Mouse (Mus musculus) heart, embryonic 11.5 days (tissue): ENCODE results near the gene Prdx6. TPM values are rescaled to one million over a fixed set of nuclear protein-coding genes. Genes with fewer than 3 reads are reported as not detected.

Experiments used
- ATAC-seq: fragments of 200-750 bp; cut with Nextera tagmentation; replicated peaks from 2 replicates; pipeline ENCODE4 v1.8.0; 2017; ENCODE audit warnings: moderate library complexity; ENCODE audit not compliant: insufficient number of reproducible peaks, low FRiP score, low TSS enrichment
- H3K27ac ChIP-seq: fragments of 300-500 bp; sonication (generic); 2 replicates; pipeline ENCODE4 v1.5.1; 2014; ENCODE audit warnings: mild to moderate bottlenecking, low read depth, low read length
- H3K27me3 ChIP-seq: fragments of 300-500 bp; sonication (generic); 2 replicates; pipeline ENCODE4 v1.6.1; 2014; ENCODE audit warnings: mild to moderate bottlenecking, low read length, mixed read lengths; ENCODE audit not compliant: control insufficient read depth, insufficient read depth
- H3K36me3 ChIP-seq: fragments of 300-500 bp; sonication (generic); 2 replicates; pipeline ENCODE4 v1.6.1; 2014; ENCODE audit warnings: mild to moderate bottlenecking, low read length, moderate library complexity, mixed read lengths; ENCODE audit not compliant: control insufficient read depth, insufficient read depth
- H3K4me1 ChIP-seq: fragments of 300-500 bp; sonication (generic); 2 replicates; pipeline ENCODE4 v1.6.1; 2014; ENCODE audit warnings: low read length; ENCODE audit not compliant: control insufficient read depth, insufficient read depth
- H3K4me2 ChIP-seq: fragments of 300-500 bp; sonication (generic); 2 replicates; pipeline ENCODE4 v1.6.1; 2014; ENCODE audit warnings: mild to moderate bottlenecking, moderate library complexity
- H3K4me3 ChIP-seq: fragments of 300-500 bp; sonication (generic); 2 replicates; pipeline ENCODE4 v1.5.1; 2014; ENCODE audit warnings: low read depth, low read length
- H3K9ac ChIP-seq: fragments of 300-500 bp; sonication (generic); 2 replicates; pipeline ENCODE4 v1.6.1; 2014; ENCODE audit warnings: mild to moderate bottlenecking, low read depth, low read length, moderate library complexity
- H3K9me3 ChIP-seq: fragments of 300-500 bp; sonication (generic); replicated peaks from 2 replicates; pipeline ENCODE4 v1.6.1; 2016; ENCODE audit warnings: low read length; ENCODE audit not compliant: control insufficient read depth
- WGBS: fragments of 180-500 bp; shearing (Covaris S2); extraction: QIAGEN DNeasy Blood & Tissue Kit; methylation state at CpG from one replicate; pipeline ENCODE4 v1.1.7; 2014; ENCODE audit not compliant: insufficient replicate concordance; 5-methylcytosine and 5-hydroxymethylcytosine counted together
- polyA plus RNA-seq: library from polyadenylated mRNA; unstranded; fragments of >200 nt; fragmentation: Nextera tagmentation; extraction: Ambion mirVana; gene quantifications from 2 replicates; pipeline ENCODE4 v1.2.1, GENCODE M21; 2014

Prdx6 gene
- polyA plus RNA-seq, 1 experiment from 2014 or later, result 446 TPM

DNA sequence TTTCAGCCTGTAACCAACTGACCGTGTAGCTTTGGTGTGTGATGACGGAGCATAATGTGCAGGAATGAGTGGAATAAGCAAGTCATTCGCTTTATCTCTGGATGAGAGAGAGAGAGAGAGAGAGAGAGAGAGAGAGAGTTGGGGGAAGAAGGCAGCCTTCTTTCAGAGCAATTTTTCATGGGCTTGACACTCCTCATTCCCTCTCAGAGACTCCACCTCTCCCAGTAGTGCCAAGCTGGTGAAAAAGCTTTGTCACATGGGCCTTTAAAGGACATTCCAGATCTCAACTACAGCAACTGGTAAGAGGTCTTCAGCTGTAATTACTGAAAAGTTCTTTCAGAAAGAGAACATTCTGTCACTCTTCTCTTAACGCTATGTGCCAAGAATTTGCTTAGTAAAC, 18.3 kb upstream of the Prdx6 start:
- 63% methylated on average over 4 of the region's 4 CpGs for WGBS
- Histone ChIP-seq H3K4me3 (no peak overlapping the region), H3K27ac (no peak overlapping the region), H3K4me1 (no peaks in the 10 kb centered on the region), H3K9me3 (no peaks in the 10 kb centered on the region), H3K4me2 (no peak overlapping the region), H3K36me3 (no peaks in the 10 kb centered on the region), H3K9ac (no peak overlapping the region), H3K27me3 (no peaks in the 10 kb centered on the region)
- no peak; the same call in 1 of the 2 replicates for ATAC-seq

DNA sequence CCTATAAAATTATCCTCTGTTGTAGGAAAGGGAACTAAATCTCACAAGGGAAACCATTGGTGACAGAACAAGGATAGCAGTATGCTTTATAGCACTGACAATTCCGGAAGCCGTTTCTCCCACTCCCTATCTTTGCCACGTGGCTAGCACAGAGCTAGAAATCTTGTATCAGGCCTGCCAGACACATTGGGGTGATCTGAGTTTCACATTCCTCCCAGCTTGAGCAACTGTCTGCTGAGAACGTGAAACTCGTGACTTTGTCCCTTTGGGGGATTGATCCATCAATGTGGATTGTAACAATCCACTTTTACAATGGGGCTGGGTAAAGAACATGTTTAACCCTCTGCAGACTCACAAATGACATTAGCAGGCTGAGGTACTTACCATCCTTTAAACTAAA, 17.9 kb upstream of the Prdx6 start:
- Histone ChIP-seq H3K4me3 (no peak overlapping the region), H3K27ac (no peak overlapping the region), H3K9ac (no peak overlapping the region), H3K4me1 (no peaks in the 10 kb centered on the region), H3K36me3 (no peaks in the 10 kb centered on the region), H3K9me3 (no peaks in the 10 kb centered on the region), H3K4me2 (no peak overlapping the region), H3K27me3 (no peaks in the 10 kb centered on the region)
- ATAC-seq, result peak; percentile 72
- 42% methylated on average over 5 of the region's 5 CpGs for WGBS

DNA sequence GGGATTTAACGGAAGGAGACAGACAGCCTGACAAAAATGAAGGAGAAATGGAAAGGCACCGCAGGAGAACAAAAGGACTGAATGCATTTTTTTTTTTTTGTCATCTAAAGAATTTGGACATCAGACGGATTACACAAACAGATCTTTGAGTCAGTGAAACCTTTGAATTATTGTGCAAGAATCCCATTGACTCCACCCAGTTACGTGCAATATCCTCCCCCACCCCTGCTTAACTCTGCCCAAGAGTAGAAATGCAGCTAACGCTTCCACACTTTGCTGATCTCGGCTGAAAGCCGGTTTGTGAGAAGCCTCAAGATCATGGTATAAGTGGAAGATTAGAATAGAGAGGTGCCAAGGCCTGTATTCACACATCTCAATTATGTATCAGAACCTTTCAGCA, 17.1 kb upstream of the Prdx6 start:
- Histone ChIP-seq H3K27ac (no peak overlapping the region), H3K4me2 (no peak overlapping the region), H3K9ac (no peak overlapping the region), H3K4me1 (no peaks in the 10 kb centered on the region), H3K27me3 (no peaks in the 10 kb centered on the region), H3K36me3 (no peaks in the 10 kb centered on the region), H3K4me3 (no peak overlapping the region), H3K9me3 (no peaks in the 10 kb centered on the region)
- 72% methylated on average over 7 of the region's 7 CpGs for WGBS
- no peak for ATAC-seq

DNA sequence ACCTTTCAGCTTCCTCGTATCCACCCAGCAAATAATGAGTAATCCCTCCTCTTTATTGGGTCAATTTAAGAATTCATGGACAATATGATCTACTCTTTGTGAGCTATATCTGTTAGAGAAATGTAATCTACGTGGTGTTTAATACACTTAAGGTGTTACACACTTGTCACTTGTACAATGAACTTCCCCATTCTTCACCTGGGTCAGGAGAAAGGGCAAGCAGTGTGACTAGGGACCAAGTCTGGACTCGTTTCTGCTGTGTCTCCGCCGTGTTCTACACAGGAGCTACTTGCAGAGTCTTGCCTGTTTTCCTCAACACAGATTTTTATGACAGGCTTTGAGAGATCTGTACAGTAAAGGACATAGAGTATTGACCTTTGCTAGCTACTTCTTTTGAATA, 13.9 kb upstream of the Prdx6 start:
- ATAC-seq, result no peak
- 81% methylated on average over 5 of the region's 5 CpGs for WGBS
- no peaks in the 10 kb centered on the region for H3K9me3 ChIP-seq
- no peak overlapping the region for H3K27ac ChIP-seq
- H3K36me3 ChIP-seq, result no peaks in the 10 kb centered on the region
- H3K4me3 ChIP-seq, result no peak overlapping the region
- H3K4me2 ChIP-seq, result no peak overlapping the region
- no peaks in the 10 kb centered on the region for H3K27me3 ChIP-seq
- no peak overlapping the region for H3K9ac ChIP-seq
- H3K4me1 ChIP-seq, result no peaks in the 10 kb centered on the region

DNA sequence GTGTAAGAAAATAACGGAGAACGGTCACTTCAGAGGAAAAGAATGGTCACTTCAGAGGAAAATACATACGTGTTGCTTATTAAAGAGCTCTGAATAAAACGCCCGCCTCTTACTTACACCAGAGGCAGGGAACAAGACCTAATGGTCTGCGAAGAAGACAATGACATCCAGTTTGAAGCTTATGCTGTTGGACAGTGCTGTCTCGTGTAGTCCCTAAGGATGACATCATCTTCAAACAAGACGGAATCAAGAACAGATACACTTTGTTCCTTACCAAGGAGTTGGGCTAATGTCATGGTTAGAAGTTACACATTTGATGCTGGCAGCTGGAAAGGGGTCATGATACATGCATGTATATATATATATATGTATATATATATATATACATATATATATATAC, 12.6 kb upstream of the Prdx6 start:
- no peak overlapping the region for H3K4me2 ChIP-seq
- WGBS, result 84% methylated on average over 8 of the region's 8 CpGs
- no peak for ATAC-seq
- H3K4me3 ChIP-seq, result no peak overlapping the region
- no peak overlapping the region for H3K9ac ChIP-seq
- no peaks in the 10 kb centered on the region for H3K4me1 ChIP-seq
- H3K36me3 ChIP-seq, result no peaks in the 10 kb centered on the region
- H3K27ac ChIP-seq, result no peak overlapping the region
- H3K27me3 ChIP-seq, result no peaks in the 10 kb centered on the region
- no peaks in the 10 kb centered on the region for H3K9me3 ChIP-seq

DNA sequence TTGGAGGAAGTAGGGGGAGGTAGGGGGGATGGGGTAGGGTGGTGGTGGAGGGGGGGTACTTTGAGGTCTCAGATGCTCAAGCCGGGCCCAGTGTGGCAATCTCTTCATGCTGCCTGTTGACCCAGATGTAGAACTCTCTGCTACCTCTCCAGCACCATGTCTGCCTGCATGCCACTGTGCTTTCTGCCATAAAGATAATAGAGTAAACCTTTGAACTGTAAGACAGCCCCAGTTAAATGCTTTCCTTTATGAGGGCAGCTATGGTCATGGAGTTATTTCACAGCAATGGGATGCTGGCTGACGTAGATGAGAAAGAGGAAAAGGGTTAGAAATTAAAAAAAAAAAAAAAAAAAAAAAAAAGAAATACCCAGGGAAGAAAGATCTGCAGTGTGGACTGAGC, 11.5 kb upstream of the Prdx6 start:
- Histone ChIP-seq H3K4me2 (no peak overlapping the region), H3K4me3 (no peak overlapping the region), H3K9ac (no peak overlapping the region), H3K36me3 (no peaks in the 10 kb centered on the region), H3K27me3 (no peaks in the 10 kb centered on the region), H3K9me3 (no peaks in the 10 kb centered on the region), H3K4me1 (no peaks in the 10 kb centered on the region), H3K27ac (no peak overlapping the region)
- 85% methylated on average over 2 of the region's 2 CpGs for WGBS
- ATAC-seq, result no peak

DNA sequence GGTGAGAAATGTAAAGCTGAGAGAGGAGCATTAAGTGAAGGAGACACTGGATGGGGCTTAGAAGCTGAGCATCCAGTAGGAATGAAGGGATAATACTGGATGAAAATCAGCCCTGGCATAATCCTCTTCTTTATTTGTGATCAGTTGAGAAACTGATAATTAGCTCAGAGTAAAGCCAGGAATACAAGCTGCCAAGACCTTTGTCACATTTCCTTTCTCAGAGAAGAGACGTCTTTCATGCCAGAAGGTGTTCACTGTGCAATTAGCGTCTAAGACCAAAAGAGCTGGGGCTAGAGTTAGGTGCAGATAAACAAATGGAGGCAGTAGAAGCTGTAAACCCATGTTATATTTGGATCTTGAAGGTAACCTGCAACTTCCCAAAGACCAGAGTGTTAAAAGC, 9.7 kb upstream of the Prdx6 start:
- no peak overlapping the region for H3K4me3 ChIP-seq
- 69% methylated on average over 2 of the region's 2 CpGs for WGBS
- H3K36me3 ChIP-seq, result no peaks in the 10 kb centered on the region
- no peak overlapping the region for H3K9ac ChIP-seq
- no peaks in the 10 kb centered on the region for H3K27me3 ChIP-seq
- H3K4me1 ChIP-seq, result no peaks in the 10 kb centered on the region
- no peaks in the 10 kb centered on the region for H3K9me3 ChIP-seq
- no peak overlapping the region for H3K4me2 ChIP-seq
- H3K27ac ChIP-seq, result no peak overlapping the region
- no peak for ATAC-seq

DNA sequence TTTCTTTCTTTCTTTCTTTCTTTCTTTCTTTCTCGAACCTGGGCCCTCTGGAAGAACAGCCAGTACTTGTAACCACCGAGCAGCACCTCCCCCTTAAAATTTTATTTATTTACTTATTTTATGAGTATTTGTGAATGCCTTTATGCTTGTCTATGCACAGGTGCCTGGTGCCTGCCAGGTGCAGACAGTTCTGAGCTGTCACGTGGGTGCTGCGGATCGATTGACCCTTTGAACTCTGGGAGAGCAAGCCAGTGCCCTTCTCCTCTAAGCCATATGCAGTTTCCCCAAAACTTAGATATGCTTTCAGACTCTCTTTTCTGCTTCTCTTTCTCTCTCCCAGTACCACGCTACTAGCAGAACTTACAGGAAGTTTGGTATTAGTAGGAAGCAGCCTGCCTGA, 8.1 kb upstream of the Prdx6 start:
- Histone ChIP-seq H3K27ac (no peak overlapping the region), H3K4me1 (no peaks in the 10 kb centered on the region), H3K27me3 (no peaks in the 10 kb centered on the region), H3K9ac (no peak overlapping the region), H3K9me3 (no peaks in the 10 kb centered on the region), H3K4me2 (no peak overlapping the region), H3K36me3 (no peaks in the 10 kb centered on the region), H3K4me3 (no peak overlapping the region)
- WGBS, result 75% methylated on average over 5 of the region's 6 CpGs
- ATAC-seq, result no peak

DNA sequence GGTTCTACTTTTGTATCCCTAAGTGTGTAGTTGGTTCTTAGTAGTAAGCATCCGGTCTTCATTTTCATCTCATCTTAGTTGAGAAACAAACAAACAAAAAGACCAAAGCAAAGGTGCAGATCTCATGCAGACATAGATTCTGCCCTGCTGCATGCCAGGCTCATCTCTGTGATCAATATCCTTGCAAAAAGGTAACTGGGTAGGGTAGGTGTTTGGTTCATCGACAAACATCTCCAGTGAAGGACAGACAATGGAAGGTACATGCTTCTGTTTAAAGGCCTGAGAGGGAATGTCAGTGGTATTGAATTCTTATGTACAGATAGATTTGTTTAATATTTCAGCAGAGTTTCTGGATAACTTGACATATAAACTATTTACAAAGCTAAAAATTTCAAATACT, 7.3 kb upstream of the Prdx6 start:
- 89% methylated on average over 2 of the region's 2 CpGs for WGBS
- H3K9ac ChIP-seq, result no peak overlapping the region

More for the DNA sequence above, 7.3 kb upstream of the Prdx6 start:
- Histone ChIP-seq H3K9me3 (no peaks in the 10 kb centered on the region), H3K4me1 (no peaks in the 10 kb centered on the region), H3K36me3 (no peaks in the 10 kb centered on the region), H3K27me3 (no peaks in the 10 kb centered on the region), H3K4me3 (no peak overlapping the region), H3K4me2 (no peak overlapping the region), H3K27ac (no peak overlapping the region)
- ATAC-seq, result no peak
